Mouse (Mus musculus) liver, embryonic 12.5 days (tissue): ENCODE data around the gene Snrnp70. TPM values are rescaled to one million over a fixed set of nuclear protein-coding genes. Genes with fewer than 3 reads are reported as not detected.

ENCODE experiments used
- ATAC-seq: fragments of 200-750 bp; cut with Nextera tagmentation; 2 replicates; pipeline ENCODE4 v1.8.0; 2017; ENCODE audit warnings: moderate number of reproducible peaks, mild to moderate bottlenecking, moderate library complexity
- H3K27ac ChIP-seq: fragments of 300-500 bp; sonication (generic); 2 replicates; pipeline ENCODE4 v1.5.1; 2016; ENCODE audit warnings: mild to moderate bottlenecking
- H3K27me3 ChIP-seq: fragments of 300-500 bp; sonication (generic); replicated peaks from 2 replicates; pipeline ENCODE4 v1.6.1; 2016; ENCODE audit warnings: mild to moderate bottlenecking, moderate library complexity
- H3K36me3 ChIP-seq: fragments of 300-500 bp; sonication (generic); 2 replicates; pipeline ENCODE4 v1.6.1; 2016; ENCODE audit warnings: mild to moderate bottlenecking, moderate library complexity
- H3K4me1 ChIP-seq: fragments of 300-500 bp; sonication (generic); 2 replicates; pipeline ENCODE4 v1.6.1; 2016
- H3K4me2 ChIP-seq: fragments of 300-500 bp; sonication (generic); 2 replicates; pipeline ENCODE4 v1.6.1; 2016; ENCODE audit warnings: mild to moderate bottlenecking, moderate library complexity
- H3K4me3 ChIP-seq: fragments of 300-500 bp; sonication (generic); 2 replicates; pipeline ENCODE4 v1.5.1; 2016; ENCODE audit warnings: mild to moderate bottlenecking, moderate library complexity
- H3K9ac ChIP-seq: fragments of 300-500 bp; sonication (generic); 2 replicates; pipeline ENCODE4 v1.6.1; 2016; ENCODE audit warnings: mild to moderate bottlenecking, moderate library complexity
- H3K9me3 ChIP-seq: fragments of 300-500 bp; sonication (generic); replicated peaks from 2 replicates; pipeline ENCODE4 v1.6.1; 2016; ENCODE audit warnings: mild to moderate bottlenecking, moderate library complexity
- WGBS: fragments of 180-500 bp; shearing (Covaris S2); methylation state at CpG from one replicate; pipeline ENCODE4 v1.1.7; 2016; ENCODE audit not compliant: insufficient replicate concordance; 5-methylcytosine and 5-hydroxymethylcytosine counted together
- polyA plus RNA-seq: library from polyadenylated mRNA; unstranded; fragments of >200 nt; fragmentation: Nextera tagmentation; extraction: Ambion mirVana; gene quantifications from 2 replicates; pipeline ENCODE4 v1.2.1, GENCODE M21; 2016

Snrnp70 gene
- polyA plus RNA-seq, 1 experiment from 2014 or later = 179 TPM

GRCm38 (mm10) chr7:45370475-45371311 is 24.8 kb downstream of the Snrnp70 start, which contains the start of gene Lin7b:
TSS of gene Lin7b (minus strand) at chr7:45370583.
- no peaks in the 10 kb centered on the region for H3K9me3 ChIP-seq
- WGBS = 8% methylated on average over 28 of the region's 28 CpGs
- H3K27ac ChIP-seq = 0 out of 2 replicates have a peak within 1 kb of the TSS, but pooled peaks have one; percentile 4
- peaks cover 39% of the 10 kb centered on the region for H3K36me3 ChIP-seq
- peak; percentile 79 for ATAC-seq
- H3K27me3 ChIP-seq = peaks cover 43% of the 10 kb centered on the region
- H3K9ac ChIP-seq = peak within 1 kb of the TSS; percentile 69
- H3K4me1 ChIP-seq = peaks cover 55% of the 10 kb centered on the region
- H3K4me2 ChIP-seq = peak within 1 kb of the TSS; percentile 96
- H3K4me3 ChIP-seq = peak within 1 kb of the TSS; percentile 58

- peak overlapping the region; percentile 58 for H3K4me3 ChIP-seq
- peak overlapping the region; percentile 69 for H3K9ac ChIP-seq
- H3K27me3 ChIP-seq = peaks cover 50% of the 10 kb centered on the region
- H3K4me1 ChIP-seq = peaks cover 55% of the 10 kb centered on the region
- ATAC-seq = no peak
- no peaks in the 10 kb centered on the region for H3K9me3 ChIP-seq
- peak overlapping the region; percentile 96 for H3K4me2 ChIP-seq
- H3K27ac ChIP-seq = no peak overlapping the region
- 10% methylated on average over 49 of the region's 52 CpGs for WGBS
- H3K36me3 ChIP-seq = peaks cover 33% of the 10 kb centered on the region
Observed at GRCm38 (mm10) chr7:45369836-45370474, 25.6 kb downstream of the Snrnp70 start.

GRCm38 (mm10) chr7:45369022-45369745 is 26.4 kb downstream of the Snrnp70 start:
- no peak overlapping the region for H3K4me3 ChIP-seq
- peaks cover 55% of the 10 kb centered on the region for H3K4me1 ChIP-seq
- 57% methylated on average over 16 of the region's 16 CpGs for WGBS
- H3K36me3 ChIP-seq = peaks cover 26% of the 10 kb centered on the region
- peaks cover 58% of the 10 kb centered on the region for H3K27me3 ChIP-seq
- no peak overlapping the region for H3K27ac ChIP-seq
- ATAC-seq = no peak
- no peak overlapping the region; the same call in 1 of the 2 replicates for H3K4me2 ChIP-seq
- no peak overlapping the region for H3K9ac ChIP-seq
- no peaks in the 10 kb centered on the region for H3K9me3 ChIP-seq

GRCm38 (mm10) chr7:45368178-45368577 is 27.4 kb downstream of the Snrnp70 start:
- H3K27me3 ChIP-seq = peaks cover 68% of the 10 kb centered on the region
- peak overlapping the region; percentile 75 for H3K9ac ChIP-seq
- H3K4me3 ChIP-seq = peak overlapping the region; percentile 58
- peak overlapping the region; percentile 96 for H3K4me2 ChIP-seq
- ATAC-seq = no peak
- 77% methylated on average over 15 of the region's 15 CpGs for WGBS
- peaks cover 16% of the 10 kb centered on the region for H3K36me3 ChIP-seq
- no peak overlapping the region for H3K27ac ChIP-seq
- peaks cover 55% of the 10 kb centered on the region for H3K4me1 ChIP-seq
- no peaks in the 10 kb centered on the region for H3K9me3 ChIP-seq

GRCm38 (mm10) chr7:45367020-45367880 is 28.3 kb downstream of the Snrnp70 start:
- H3K9ac ChIP-seq = peak overlapping the region; percentile 75
- H3K4me2 ChIP-seq = peak overlapping the region; percentile 96
- peaks cover 7% of the 10 kb centered on the region for H3K36me3 ChIP-seq
- peak; percentile 80 for ATAC-seq
- peaks cover 62% of the 10 kb centered on the region for H3K4me1 ChIP-seq
- WGBS = 2% methylated on average over 70 of the region's 70 CpGs
- H3K27ac ChIP-seq = peak overlapping the region; percentile 57; the same call in 1 of the 2 replicates
- H3K9me3 ChIP-seq = no peaks in the 10 kb centered on the region
- H3K4me3 ChIP-seq = peak overlapping the region; percentile 58
- H3K27me3 ChIP-seq = peaks cover 77% of the 10 kb centered on the region

GRCm38 (mm10) chr7:45366652-45367019 is 28.9 kb downstream of the Snrnp70 start, which contains the start of gene Ppfia3:
TSS of gene Ppfia3 (minus strand) at chr7:45367019.
- WGBS = 1% methylated on average over 12 of the region's 26 CpGs
- H3K27ac ChIP-seq = peak within 1 kb of the TSS; percentile 57; the same call in 1 of the 2 replicates
- H3K9ac ChIP-seq = peak within 1 kb of the TSS; percentile 75
- 0 out of 2 replicates have a peak, but pooled peaks cover 3% of the 10 kb centered on the region for H3K36me3 ChIP-seq
- peak within 1 kb of the TSS; percentile 58 for H3K4me3 ChIP-seq
- peaks cover 68% of the 10 kb centered on the region for H3K4me1 ChIP-seq
- ATAC-seq = no peak
- H3K4me2 ChIP-seq = peak within 1 kb of the TSS; percentile 96
- H3K9me3 ChIP-seq = no peaks in the 10 kb centered on the region
- H3K27me3 ChIP-seq = peaks cover 83% of the 10 kb centered on the region

GRCm38 (mm10) chr7:45365742-45366651 is 29.5 kb downstream of the Snrnp70 start:
- peaks cover 90% of the 10 kb centered on the region for H3K27me3 ChIP-seq
- ATAC-seq = no peak
- peak overlapping the region; percentile 59 for H3K9ac ChIP-seq
- H3K4me2 ChIP-seq = peak overlapping the region; percentile 96
- no peaks in the 10 kb centered on the region for H3K9me3 ChIP-seq
- 5% methylated on average over 35 of the region's 35 CpGs for WGBS
- no peak overlapping the region for H3K27ac ChIP-seq
- H3K4me3 ChIP-seq = peak overlapping the region; percentile 58
- peaks cover 68% of the 10 kb centered on the region for H3K4me1 ChIP-seq
- H3K36me3 ChIP-seq = no peaks in the 10 kb centered on the region

- no peak overlapping the region for H3K9ac ChIP-seq
- H3K36me3 ChIP-seq = no peaks in the 10 kb centered on the region
- H3K4me1 ChIP-seq = peaks cover 53% of the 10 kb centered on the region
- peaks cover 93% of the 10 kb centered on the region for H3K27me3 ChIP-seq
- no peak overlapping the region for H3K4me3 ChIP-seq
- no peak overlapping the region for H3K27ac ChIP-seq
- ATAC-seq = no peak
- H3K4me2 ChIP-seq = no peak overlapping the region
- WGBS = 29% methylated on average over 2 of the region's 2 CpGs
- no peaks in the 10 kb centered on the region for H3K9me3 ChIP-seq
Observed at GRCm38 (mm10) chr7:45363983-45364382, 31.6 kb downstream of the Snrnp70 start.

- no peak for ATAC-seq
- H3K36me3 ChIP-seq = no peaks in the 10 kb centered on the region
- peaks cover 89% of the 10 kb centered on the region for H3K27me3 ChIP-seq
- H3K4me3 ChIP-seq = no peak overlapping the region
- WGBS = 5% methylated on average over 13 of the region's 13 CpGs
- no peak overlapping the region for H3K27ac ChIP-seq
- H3K9me3 ChIP-seq = no peaks in the 10 kb centered on the region
- no peak overlapping the region for H3K9ac ChIP-seq
- peaks cover 42% of the 10 kb centered on the region for H3K4me1 ChIP-seq
- no peak overlapping the region for H3K4me2 ChIP-seq
Observed at GRCm38 (mm10) chr7:45362801-45363200, 32.7 kb downstream of the Snrnp70 start.

- Histone ChIP-seq H3K27ac (no peak overlapping the region), H3K4me3 (peak overlapping the region; percentile 47), H3K4me1 (peaks cover 31% of the 10 kb centered on the region), H3K36me3 (no peaks in the 10 kb centered on the region), H3K4me2 (peak overlapping the region; percentile 73), H3K9ac (peak overlapping the region; percentile 45; the same call in 1 of the 2 replicates), H3K27me3 (peaks cover 95% of the 10 kb centered on the region), H3K9me3 (no peaks in the 10 kb centered on the region)
- WGBS = under 1% methylated on average over 43 of the region's 43 CpGs
- peak; percentile 74 for ATAC-seq
Observed at GRCm38 (mm10) chr7:45361243-45361804, 34.2 kb downstream of the Snrnp70 start.
